ENCODE assay signal across 20 mouse cellular contexts in genomic region chr6:128836191-128836954, GRCm38 (mm10). TPM values are rescaled to one million over a fixed set of nuclear protein-coding genes. Genes with fewer than 3 reads are reported as not detected.
DNase-seq lines count a peak whose midpoint lies in the region; ATAC-seq lines count a peak whose summit lies in the region.
"Had no signal": no experiment of that assay in that cellular context is flagged by ENCODE, and none has a peak within 500 bp of the region (broad histone marks: within the 10 kb centered on the region; RNA-seq: fewer than 3 reads in every experiment).

No protein-coding gene starts in this region.

- H3K4me3 ChIP-seq in hindbrain, embryonic 15.5 days, result no peak overlapping the region
- H3K4me3 ChIP-seq in hindbrain, embryonic 12.5 days, result no peak overlapping the region

- no peaks in the 10 kb centered on the region for H3K36me3 ChIP-seq in hindbrain, embryonic 15.5 days
- H3K36me3 ChIP-seq in hindbrain, embryonic 12.5 days, result no peaks in the 10 kb centered on the region
- H3K36me3 ChIP-seq: embryonic facial prominence, embryonic 13.5 days; forebrain, embryonic 10.5 days; limb, embryonic 15.5 days had no signal

- peaks cover 19% of the 10 kb centered on the region for H3K4me1 ChIP-seq in hindbrain, embryonic 15.5 days (replicated peaks)
- H3K4me1 ChIP-seq in hindbrain, embryonic 12.5 days, result peaks cover 14% of the 10 kb centered on the region

- WGBS in hindbrain, embryonic 15.5 days, result 66% methylated on average over 8 of the region's 8 CpGs
- WGBS in hindbrain, embryonic 12.5 days, result 78% methylated on average over 8 of the region's 8 CpGs

- H3K9me3 ChIP-seq in hindbrain, embryonic 15.5 days, result no peaks in the 10 kb centered on the region
- H3K9me3 ChIP-seq in hindbrain, embryonic 12.5 days (replicated peaks), result no peaks in the 10 kb centered on the region
- H3K9me3 ChIP-seq: embryonic facial prominence, embryonic 13.5 days; forebrain, embryonic 10.5 days; limb, embryonic 15.5 days had no signal

- H3K27ac ChIP-seq in hindbrain, embryonic 15.5 days (replicated peaks), result no peak overlapping the region
- H3K27ac ChIP-seq in hindbrain, embryonic 12.5 days, result no peak overlapping the region

- peak; percentile 84 for DNase-seq in naive thymus-derived CD4-positive, alpha-beta T cell, adult 2 months (ENCODE audit: low read depth)
- no peak for DNase-seq in Muller cell, postnatal 12 days (ENCODE audit: inconsistent ontology term)
- DNase-seq in heart, adult 9 months (ENCODE audit: low spot score in 2 of 2), result no peak
- DNase-seq: cerebellum, adult 11-12 months; lung, postnatal 14 days; spleen, adult 18-20 months had no signal

- no peaks in the 10 kb centered on the region for H3K27me3 ChIP-seq in hindbrain, embryonic 15.5 days
- no peaks in the 10 kb centered on the region for H3K27me3 ChIP-seq in hindbrain, embryonic 12.5 days
- H3K27me3 ChIP-seq: embryonic facial prominence, embryonic 13.5 days; limb, embryonic 15.5 days had no signal

- no peak overlapping the region for H3K9ac ChIP-seq in hindbrain, embryonic 15.5 days
- H3K9ac ChIP-seq in hindbrain, embryonic 12.5 days, result no peak overlapping the region
- H3K9ac ChIP-seq: limb, embryonic 15.5 days had no signal

- H3K4me2 ChIP-seq in hindbrain, embryonic 15.5 days, result peak overlapping the region; percentile 84; the same call in 1 of the 2 replicates
- H3K4me2 ChIP-seq in hindbrain, embryonic 12.5 days (replicated peaks), result no peak overlapping the region

- ATAC-seq in hindbrain, embryonic 15.5 days (ENCODE audit: low FRiP score, low read depth), result no peak
- ATAC-seq in hindbrain, embryonic 12.5 days (ENCODE audit: low FRiP score), result no peak
- ATAC-seq in CD4-positive, CD25-positive, alpha-beta regulatory T cell, adult 4 months, result peak; percentile 28
- ATAC-seq in common myeloid progenitor, adult 5-6 weeks (replicated peaks; ENCODE audit: low read depth, poor library complexity, severe bottlenecking), result peak; percentile 18

RNA-seq across cellular contexts. Expression of gene Klrb1b, which starts 10.2 kb away (rescaled TPM):
- not detected in 2 replicates for polyA plus RNA-seq in hindbrain, embryonic 15.5 days (2015; fragmentation: Nextera tagmentation; extraction: Ambion mirVana)
- 0.25 TPM in 1 of 2 replicates, not detected in the other for polyA plus RNA-seq in hindbrain, embryonic 12.5 days (2016; fragmentation: Nextera tagmentation; extraction: Ambion mirVana)
- not detected for polyA plus RNA-seq in CD4-positive, CD25-positive, alpha-beta regulatory T cell, adult 4 months (2017; shearing (Covaris generic))
- not detected in 2 replicates for total RNA-seq in common myeloid progenitor, adult 5-6 weeks (2017)
- polyA plus RNA-seq: cortical plate, adult 2 months; embryonic facial prominence, embryonic 13.5 days; forebrain, embryonic 10.5 days; heart, embryonic 14.5 days; testis, adult 2 months had no signal

RNA-seq across cellular contexts. Expression of gene Gm44511, which starts 10.3 kb away (rescaled TPM):
- not detected in 2 replicates for polyA plus RNA-seq in hindbrain, embryonic 15.5 days (2015; fragmentation: Nextera tagmentation; extraction: Ambion mirVana)
- not detected in 2 replicates for polyA plus RNA-seq in hindbrain, embryonic 12.5 days (2016; fragmentation: Nextera tagmentation; extraction: Ambion mirVana)
- not detected for polyA plus RNA-seq in CD4-positive, CD25-positive, alpha-beta regulatory T cell, adult 4 months (2017; shearing (Covaris generic))
- 1.5 and 2.0 TPM in 2 replicates for total RNA-seq in common myeloid progenitor, adult 5-6 weeks (2017)
- total RNA-seq: adrenal gland, adult 18-20 months; megakaryocyte-erythroid progenitor cell, adult 5-6 weeks had no signal
- polyA plus RNA-seq: cortical plate, adult 2 months; embryonic facial prominence, embryonic 13.5 days; forebrain, embryonic 10.5 days; heart, embryonic 14.5 days; kidney, embryonic 16.5 days; limb, embryonic 15.5 days; testis, adult 2 months had no signal

RNA-seq across cellular contexts. Expression of gene Klrb1c, which starts 47.4 kb away (rescaled TPM):
- 0.12 TPM in 1 of 2 replicates, not detected in the other for polyA plus RNA-seq in hindbrain, embryonic 15.5 days (2015; fragmentation: Nextera tagmentation; extraction: Ambion mirVana)
- polyA plus RNA-seq in hindbrain, embryonic 12.5 days (2016; fragmentation: Nextera tagmentation; extraction: Ambion mirVana), result not detected in 2 replicates
- 1 to 10 TPM; 2.5 to 3.5 TPM for polyA plus RNA-seq in CD4-positive, CD25-positive, alpha-beta regulatory T cell, adult 4 months (2017; shearing (Covaris generic))
- total RNA-seq in common myeloid progenitor, adult 5-6 weeks (2017), result 0.44 and 0.59 TPM in 2 replicates
- polyA plus RNA-seq: embryonic facial prominence, embryonic 13.5 days; forebrain, embryonic 10.5 days; heart, embryonic 14.5 days; limb, embryonic 15.5 days had no signal

RNA-seq across cellular contexts. Expression of gene Clec2i, which starts 51.0 kb away (rescaled TPM):
- 0.07 TPM in 1 of 2 replicates, not detected in the other for polyA plus RNA-seq in hindbrain, embryonic 15.5 days (2015; fragmentation: Nextera tagmentation; extraction: Ambion mirVana)
- polyA plus RNA-seq in hindbrain, embryonic 12.5 days (2016; fragmentation: Nextera tagmentation; extraction: Ambion mirVana), result not detected in 2 replicates
- polyA plus RNA-seq in CD4-positive, CD25-positive, alpha-beta regulatory T cell, adult 4 months (2017; shearing (Covaris generic)), result 100 to 1,000 TPM in 1 of 2 experiments, 10 to 100 TPM in 1; 98.3 to 104 TPM
- total RNA-seq in common myeloid progenitor, adult 5-6 weeks (2017), result 8.0 and 8.1 TPM in 2 replicates
- total RNA-seq: layer of hippocampus, adult 8-10 months had no signal
- polyA plus RNA-seq: cortical plate, adult 2 months; forebrain, embryonic 10.5 days; kidney, embryonic 16.5 days; limb, embryonic 15.5 days; testis, adult 2 months had no signal

RNA-seq across cellular contexts. Expression of gene BC035044, which starts 54.6 kb away (rescaled TPM):
- polyA plus RNA-seq in hindbrain, embryonic 15.5 days (2015; fragmentation: Nextera tagmentation; extraction: Ambion mirVana), result 0.38 and 0.46 TPM in 2 replicates
- polyA plus RNA-seq in hindbrain, embryonic 12.5 days (2016; fragmentation: Nextera tagmentation; extraction: Ambion mirVana), result 0.35 and 0.57 TPM in 2 replicates
- polyA plus RNA-seq in CD4-positive, CD25-positive, alpha-beta regulatory T cell, adult 4 months (2017; shearing (Covaris generic)), result 1 to 10 TPM; 2.1 to 3.6 TPM
- total RNA-seq in common myeloid progenitor, adult 5-6 weeks (2017), result 213 and 215 TPM in 2 replicates

Comparison
In these comparisons a context has a peak if more than half of its experiments do, and no peak if none do; other contexts are left out.
1. ATAC-seq: peak in CD4-positive, CD25-positive, alpha-beta regulatory T cell, adult 4 months (single experiment) and common myeloid progenitor, adult 5-6 weeks (single experiment); none in hindbrain, embryonic 15.5 days (single experiment) and hindbrain, embryonic 12.5 days (single experiment).